Mouse (Mus musculus): ENCODE results near the gene Shox2. TPM values are rescaled to one million over a fixed set of nuclear protein-coding genes. Genes with fewer than 3 reads are reported as not detected.

Gene Shox2
- 8.5 and 10.8 TPM in 2 replicates for polyA plus RNA-seq (2016; fragmentation: Nextera tagmentation; extraction: Ambion mirVana)

- WGBS, result under 1% methylated on average over 15 of the region's 15 CpGs
- no peaks in the 10 kb centered on the region for H3K9me3 ChIP-seq
- peak within 1 kb of the TSS; percentile 87 for H3K27ac ChIP-seq (replicated peaks)
- H3K36me3 ChIP-seq (replicated peaks), result no peaks in the 10 kb centered on the region
- peak within 1 kb of the TSS; percentile 69 for H3K4me3 ChIP-seq
- H3K27me3 ChIP-seq (replicated peaks; ENCODE audit: low read depth, poor library complexity, severe bottlenecking), result peaks cover 81% of the 10 kb centered on the region
- peak; percentile 68 for DNase-seq (ENCODE audit: low spot score)
- H3K4me1 ChIP-seq, result peaks cover 53% of the 10 kb centered on the region
Observed at GRCm38 (mm10) chr3:66981706-66982105, at the start of gene Shox2. TSS of gene Shox2 (minus strand) at chr3:66981771.

DNA sequence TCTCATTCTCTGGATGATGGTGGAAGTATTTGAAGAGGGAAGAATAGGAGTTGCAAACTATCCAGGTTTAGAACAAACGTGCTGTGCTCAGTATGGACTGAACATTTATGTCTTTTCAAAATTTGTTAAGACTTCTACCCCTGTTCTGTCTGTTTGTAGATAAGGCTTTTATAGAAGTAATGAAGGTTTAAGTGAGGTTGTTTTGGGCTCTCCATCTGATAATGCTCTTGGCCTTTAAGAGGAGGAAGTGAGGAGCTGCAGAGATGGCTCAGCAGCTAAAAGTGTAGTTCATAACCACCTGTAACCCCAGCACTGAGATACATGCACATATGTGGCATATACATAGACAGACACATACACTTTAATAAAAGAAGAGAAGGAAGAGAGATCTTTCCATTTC lies 15.2 kb upstream of the Shox2 start:
- WGBS, result 94% methylated on average over 1 of the region's 1 CpGs
- no peak for DNase-seq (ENCODE audit: low spot score)
- peaks cover 56% of the 10 kb centered on the region for H3K36me3 ChIP-seq (replicated peaks)
- no peaks in the 10 kb centered on the region for H3K27me3 ChIP-seq (replicated peaks; ENCODE audit: low read depth, poor library complexity, severe bottlenecking)
- no peaks in the 10 kb centered on the region for H3K9me3 ChIP-seq
- no peaks in the 10 kb centered on the region for H3K4me1 ChIP-seq
- no peak overlapping the region for H3K4me3 ChIP-seq
- no peak overlapping the region for H3K27ac ChIP-seq (replicated peaks)

DNA sequence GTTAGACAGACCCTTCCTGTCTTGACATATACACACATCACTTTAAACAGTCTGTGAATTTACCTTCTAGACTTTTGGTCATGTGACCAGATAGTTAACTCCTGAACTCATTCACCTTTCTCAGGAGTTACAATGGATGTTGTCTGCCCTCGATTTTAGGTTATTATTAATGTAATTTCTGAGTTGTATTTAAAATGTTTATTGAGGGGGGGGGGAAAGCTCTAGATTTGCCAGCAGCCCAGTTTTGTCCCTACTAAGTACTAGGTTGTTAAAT lies 4.7 kb upstream of the Shox2 start:
- Histone ChIP-seq H3K4me3 (peak overlapping the region; percentile 90), H3K27ac (replicated peaks) (peak overlapping the region; percentile 94), H3K9me3 (no peaks in the 10 kb centered on the region), H3K4me1 (peaks cover 23% of the 10 kb centered on the region), H3K27me3 (replicated peaks; ENCODE audit: low read depth, poor library complexity, severe bottlenecking) (peaks cover 36% of the 10 kb centered on the region), H3K36me3 (replicated peaks) (no peaks in the 10 kb centered on the region)
- DNase-seq (ENCODE audit: low spot score), result no peak
- 15% methylated on average over 1 of the region's 1 CpGs for WGBS

GRCm38 (mm10) chr3:66985539-66986286 lies 4.1 kb upstream of the Shox2 start:
- Histone ChIP-seq H3K4me1 (peaks cover 28% of the 10 kb centered on the region), H3K36me3 (replicated peaks) (no peaks in the 10 kb centered on the region), H3K4me3 (peak overlapping the region; percentile 90), H3K9me3 (no peaks in the 10 kb centered on the region), H3K27ac (replicated peaks) (peak overlapping the region; percentile 94), H3K27me3 (replicated peaks; ENCODE audit: low read depth, poor library complexity, severe bottlenecking) (peaks cover 41% of the 10 kb centered on the region)
- DNase-seq (ENCODE audit: low spot score), result peak; percentile 91
- under 1% methylated on average over 60 of the region's 60 CpGs for WGBS

DNA sequence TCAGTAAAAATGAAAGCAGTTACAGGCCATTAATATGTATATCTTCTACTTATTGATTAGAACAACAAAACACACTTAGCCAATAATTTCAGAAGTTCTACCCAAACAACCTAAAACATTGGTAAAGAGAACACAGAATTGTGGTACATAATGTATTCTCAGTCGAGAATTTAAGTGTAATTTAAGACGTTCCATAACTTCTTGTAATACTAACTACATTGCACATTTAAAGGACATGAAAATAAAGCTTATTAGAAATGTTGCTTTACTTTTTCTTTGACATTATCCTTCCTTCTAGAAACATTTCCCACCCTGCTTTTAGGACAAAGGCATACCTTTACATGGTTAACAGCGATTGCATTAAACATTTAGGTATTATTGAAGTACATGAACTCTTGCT lies 1.9 kb upstream of the Shox2 start:
- Histone ChIP-seq H3K27me3 (replicated peaks; ENCODE audit: low read depth, poor library complexity, severe bottlenecking) (peaks cover 63% of the 10 kb centered on the region), H3K4me3 (no peak overlapping the region), H3K9me3 (no peaks in the 10 kb centered on the region), H3K4me1 (peaks cover 44% of the 10 kb centered on the region), H3K27ac (replicated peaks) (no peak overlapping the region), H3K36me3 (replicated peaks) (no peaks in the 10 kb centered on the region)
- WGBS, result 15% methylated on average over 3 of the region's 3 CpGs
- no peak for DNase-seq (ENCODE audit: low spot score)

- peaks cover 75% of the 10 kb centered on the region for H3K27me3 ChIP-seq (replicated peaks; ENCODE audit: low read depth, poor library complexity, severe bottlenecking)
- peak; percentile 72 for DNase-seq (ENCODE audit: low spot score)
- peak overlapping the region; percentile 87 for H3K27ac ChIP-seq (replicated peaks)
- H3K4me1 ChIP-seq, result peaks cover 47% of the 10 kb centered on the region
- H3K9me3 ChIP-seq, result no peaks in the 10 kb centered on the region
- H3K36me3 ChIP-seq (replicated peaks), result no peaks in the 10 kb centered on the region
- under 1% methylated on average over 29 of the region's 29 CpGs for WGBS
- peak overlapping the region; percentile 69 for H3K4me3 ChIP-seq
Observed at GRCm38 (mm10) chr3:66982181-66982911, 775 bp upstream of the Shox2 start.

DNA sequence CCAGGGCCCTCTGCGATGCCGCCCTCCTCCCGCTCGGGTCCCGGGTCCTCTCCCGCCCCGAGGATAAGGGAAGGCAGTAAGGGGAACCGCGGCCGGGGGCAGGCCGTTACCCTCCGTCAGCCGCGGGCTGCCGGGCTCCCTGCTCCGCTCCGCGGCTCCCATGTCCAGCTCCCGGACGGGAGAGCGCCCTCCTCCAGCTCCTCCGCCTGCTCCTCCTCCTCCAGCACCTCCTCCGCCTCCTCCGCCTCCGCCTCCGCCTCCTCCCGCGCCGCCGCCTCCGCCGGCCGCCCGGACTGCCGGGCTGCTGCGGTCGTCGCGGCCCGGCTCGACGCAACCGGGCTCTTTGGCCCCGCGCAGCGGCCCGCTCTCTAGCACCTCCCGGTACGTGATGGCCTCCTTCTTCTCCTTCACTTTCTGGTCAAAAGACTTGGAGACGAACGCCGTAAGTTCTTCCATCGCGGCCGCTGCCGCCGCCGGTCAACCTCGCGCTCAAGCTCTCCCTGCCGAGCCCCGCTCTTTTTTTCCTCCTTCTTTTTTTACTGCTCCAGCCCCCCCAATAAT lies 390 bp downstream of the Shox2 start, which contains the start of gene Rsrc1:
Gene Rsrc1, plus strand, starts transcription at position 290 of the 561 bp plus-strand sequence.
- under 1% methylated on average over 62 of the region's 62 CpGs for WGBS
- peaks cover 50% of the 10 kb centered on the region for H3K4me1 ChIP-seq

GRCm38 (mm10) chr3:66980111-66980975 lies 1.2 kb downstream of the Shox2 start:
- H3K27ac ChIP-seq (replicated peaks), result peak overlapping the region; percentile 87

More for the DNA sequence above, 390 bp downstream of the Shox2 start, which contains the start of gene Rsrc1:
- Histone ChIP-seq H3K27ac (replicated peaks) (peak within 1 kb of the TSS; percentile 87), H3K9me3 (no peaks in the 10 kb centered on the region), H3K36me3 (replicated peaks) (no peaks in the 10 kb centered on the region), H3K27me3 (replicated peaks; ENCODE audit: low read depth, poor library complexity, severe bottlenecking) (peaks cover 86% of the 10 kb centered on the region), H3K4me3 (peak within 1 kb of the TSS; percentile 69)
- peak; percentile 83 for DNase-seq (ENCODE audit: low spot score)

DNA sequence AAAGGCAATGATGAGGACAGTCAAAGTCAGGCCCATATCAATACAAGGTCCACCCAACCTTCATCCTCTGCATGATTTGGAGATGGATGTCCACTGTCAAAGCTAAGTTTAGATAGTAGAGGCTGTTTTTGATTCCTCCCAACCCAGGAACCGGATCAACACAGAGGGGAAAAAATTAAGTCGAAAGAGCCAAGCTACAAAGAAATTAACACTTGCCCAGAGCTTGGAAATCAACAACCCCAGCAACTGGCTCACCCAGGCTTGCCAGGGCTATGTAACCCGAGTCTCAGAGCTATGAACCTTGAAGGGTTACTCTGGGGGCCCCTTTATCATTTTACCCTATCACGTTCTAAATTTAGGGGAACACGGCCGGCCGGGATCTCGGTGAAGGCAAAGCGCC lies 2.1 kb downstream of the Shox2 start:
- Histone ChIP-seq H3K36me3 (replicated peaks) (no peaks in the 10 kb centered on the region), H3K9me3 (no peaks in the 10 kb centered on the region), H3K4me3 (peak overlapping the region; percentile 69), H3K27me3 (replicated peaks; ENCODE audit: low read depth, poor library complexity, severe bottlenecking) (peaks cover 100% of the 10 kb centered on the region), H3K27ac (replicated peaks) (no peak overlapping the region), H3K4me1 (peaks cover 49% of the 10 kb centered on the region)
- peak; percentile 23 for DNase-seq (ENCODE audit: low spot score)
- WGBS, result 3% methylated on average over 9 of the region's 9 CpGs

More at GRCm38 (mm10) chr3:66980111-66980975, 1.2 kb downstream of the Shox2 start:
- Histone ChIP-seq H3K36me3 (replicated peaks) (no peaks in the 10 kb centered on the region), H3K4me1 (peaks cover 49% of the 10 kb centered on the region), H3K4me3 (peak overlapping the region; percentile 69), H3K9me3 (no peaks in the 10 kb centered on the region), H3K27me3 (replicated peaks; ENCODE audit: low read depth, poor library complexity, severe bottlenecking) (peaks cover 95% of the 10 kb centered on the region)
- no peak for DNase-seq (ENCODE audit: low spot score)
- WGBS, result 1% methylated on average over 29 of the region's 29 CpGs

DNA sequence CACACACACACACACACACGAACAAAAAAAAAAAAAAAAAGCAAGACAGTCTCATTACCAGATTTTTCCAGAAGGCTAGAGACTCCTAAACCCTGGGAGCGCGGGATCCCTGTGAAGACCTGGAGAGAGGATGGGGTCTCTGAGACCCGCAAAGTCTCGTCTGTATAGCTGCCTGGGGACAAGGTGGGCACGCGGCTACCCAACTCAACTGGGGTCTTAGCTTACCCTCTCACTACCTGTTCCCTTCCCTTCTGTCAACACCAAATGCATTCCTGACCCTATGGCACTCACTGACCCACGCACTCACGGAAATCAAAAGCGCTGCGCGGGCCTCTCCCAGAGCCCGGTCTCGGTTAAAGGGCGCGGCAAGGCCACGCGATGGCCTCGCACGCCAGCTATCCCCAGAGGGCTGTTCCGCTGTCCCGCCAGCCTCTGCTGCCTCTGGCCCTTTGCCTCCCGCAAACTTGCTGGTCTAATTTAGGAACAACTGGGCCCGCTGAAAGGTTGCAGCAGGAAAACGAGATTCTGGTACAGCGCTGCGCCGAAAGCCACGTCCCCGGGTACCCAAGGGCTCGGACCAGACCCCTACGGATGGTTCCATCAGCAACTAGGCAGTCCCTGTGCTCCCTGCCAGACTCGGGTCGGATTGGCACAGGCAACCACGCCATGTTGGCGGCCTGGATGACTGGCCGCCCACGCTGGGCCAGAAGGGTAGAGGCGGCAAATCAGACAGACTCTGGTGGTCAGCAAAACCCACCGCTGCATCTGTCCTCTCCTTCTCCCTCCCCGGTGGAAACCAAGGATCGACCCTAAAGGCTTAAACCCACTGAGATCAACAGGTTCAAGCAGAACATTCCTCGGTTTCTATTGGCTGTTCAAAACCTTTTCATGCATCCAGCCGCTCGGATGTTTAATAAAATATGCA lies 2.9 kb downstream of the Shox2 start:
- H3K27ac ChIP-seq (replicated peaks), result peak overlapping the region; percentile 52
- under 1% methylated on average over 45 of the region's 45 CpGs for WGBS
- H3K4me1 ChIP-seq, result peaks cover 50% of the 10 kb centered on the region
- H3K9me3 ChIP-seq, result no peaks in the 10 kb centered on the region
- peak; percentile 58 for DNase-seq (ENCODE audit: low spot score)
- H3K4me3 ChIP-seq, result peak overlapping the region; percentile 69
- peaks cover 100% of the 10 kb centered on the region for H3K27me3 ChIP-seq (replicated peaks; ENCODE audit: low read depth, poor library complexity, severe bottlenecking)
- no peaks in the 10 kb centered on the region for H3K36me3 ChIP-seq (replicated peaks)

- peak overlapping the region; percentile 69 for H3K4me3 ChIP-seq
- no peak overlapping the region; the same call in 1 of the 2 replicates for H3K27ac ChIP-seq (replicated peaks)
- peaks cover 57% of the 10 kb centered on the region for H3K4me1 ChIP-seq
- H3K9me3 ChIP-seq, result no peaks in the 10 kb centered on the region
- H3K27me3 ChIP-seq (replicated peaks; ENCODE audit: low read depth, poor library complexity, severe bottlenecking), result peaks cover 100% of the 10 kb centered on the region
- under 1% methylated on average over 25 of the region's 25 CpGs for WGBS
- peak; percentile 48 for DNase-seq (ENCODE audit: low spot score)
- H3K36me3 ChIP-seq (replicated peaks), result no peaks in the 10 kb centered on the region
Observed at GRCm38 (mm10) chr3:66977811-66978456, 3.6 kb downstream of the Shox2 start.

Measured in embryonic facial prominence, embryonic 10.5 days (tissue).